Mouse (Mus musculus) stomach, postnatal 0 days (tissue): ENCODE measurements around the gene Tor1a.

Experiments
- CTCF ChIP-seq: IDR thresholded peaks from 2 replicates; pipeline ENCODE4 v1.5.1; 2016; ENCODE audit warnings: antibody characterized with exemption, low read depth, mild to moderate bottlenecking, moderate library complexity
- EP300 ChIP-seq: optimal IDR thresholded peaks from 2 replicates; pipeline ENCODE3; 2016; ENCODE audit warnings: antibody characterized with exemption

- TF ChIP-seq EP300 (no peak), CTCF (no peak)
Observed at GRCm38 (mm10) chr2:31002857-31003256, 35.1 kb upstream of the Tor1a start.
